Mouse (Mus musculus): ENCODE results near the gene Fem1a. TPM values are rescaled to one million over a fixed set of nuclear protein-coding genes. Genes with fewer than 3 reads are reported as not detected.

Gene Fem1a
- total RNA-seq, 2 experiments from 2014 or later, result 36.4 to 37.1 TPM

DNA sequence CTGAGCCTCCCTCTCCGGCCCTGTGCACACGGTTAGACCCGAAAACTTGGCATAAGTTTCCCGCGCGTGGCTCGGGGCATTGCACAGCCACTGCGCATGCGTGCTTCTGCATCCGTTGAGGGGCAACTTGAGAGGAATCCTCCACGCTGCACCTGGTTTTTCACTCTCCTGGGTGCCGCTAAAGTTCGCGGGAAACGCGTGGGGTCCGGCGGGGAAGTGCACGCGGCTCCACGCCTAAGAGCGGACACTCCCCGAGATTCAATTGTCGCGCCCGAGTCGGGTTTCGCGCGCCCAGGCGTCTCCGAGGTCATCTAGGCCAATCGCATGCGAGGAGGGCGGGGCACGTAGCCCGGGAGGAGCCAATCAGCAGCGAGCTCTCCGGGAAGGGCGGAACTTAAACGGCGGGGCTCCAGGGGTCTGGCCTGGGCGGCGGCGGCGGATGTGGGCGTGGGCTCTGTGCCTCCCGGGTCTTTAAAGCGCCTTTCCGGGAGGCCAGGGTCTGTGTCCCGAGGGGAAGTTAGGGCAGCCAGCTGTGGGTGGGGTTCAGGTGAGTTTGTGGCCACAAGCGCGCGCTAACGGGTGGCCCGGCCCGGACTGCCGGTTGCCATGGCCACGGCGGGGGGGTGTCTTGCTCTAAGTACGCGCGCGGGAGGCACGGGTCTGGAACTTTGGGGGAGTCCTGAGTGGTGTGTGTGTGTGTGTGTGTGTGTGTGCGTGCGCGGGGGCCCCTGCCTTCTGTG, 47.4 kb downstream of the Fem1a start:
- TF ChIP-seq CTCF (conservative IDR thresholded peaks at IDR 0.05), result peak; percentile 16
- DNase-seq (ENCODE audit: low spot score in 2 of 2), result peak; percentile 91 to 92
- H3K27ac ChIP-seq, result no peak overlapping the region
- peak overlapping the region; percentile 68 for H3K4me3 ChIP-seq

DNA sequence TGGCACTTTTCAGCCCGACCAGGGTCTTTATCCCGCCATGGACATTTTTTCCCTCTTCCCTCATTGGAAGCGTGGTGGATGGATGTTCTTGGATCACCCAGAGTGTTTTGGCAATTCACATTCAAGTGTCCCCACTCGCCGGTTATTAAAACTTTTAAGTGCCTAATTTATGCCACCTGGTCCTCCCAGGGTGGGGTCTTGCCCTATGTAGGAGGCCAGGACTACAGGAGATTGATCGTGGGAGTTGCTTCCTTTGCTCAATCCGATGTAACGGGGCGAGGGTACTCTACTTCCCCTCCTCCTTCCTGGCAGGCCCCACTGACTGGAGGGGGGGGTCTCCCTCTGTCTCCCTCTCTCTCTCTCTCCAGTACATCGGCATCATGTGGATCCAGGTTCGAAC, 48.1 kb downstream of the Fem1a start:
- no peak for DNase-seq (ENCODE audit: low spot score in 2 of 2)
- peak overlapping the region; percentile 68; the same call in 1 of the 2 replicates for H3K4me3 ChIP-seq
- no peak overlapping the region for H3K27ac ChIP-seq
- TF ChIP-seq CTCF (conservative IDR thresholded peaks at IDR 0.05), result no peak

DNA sequence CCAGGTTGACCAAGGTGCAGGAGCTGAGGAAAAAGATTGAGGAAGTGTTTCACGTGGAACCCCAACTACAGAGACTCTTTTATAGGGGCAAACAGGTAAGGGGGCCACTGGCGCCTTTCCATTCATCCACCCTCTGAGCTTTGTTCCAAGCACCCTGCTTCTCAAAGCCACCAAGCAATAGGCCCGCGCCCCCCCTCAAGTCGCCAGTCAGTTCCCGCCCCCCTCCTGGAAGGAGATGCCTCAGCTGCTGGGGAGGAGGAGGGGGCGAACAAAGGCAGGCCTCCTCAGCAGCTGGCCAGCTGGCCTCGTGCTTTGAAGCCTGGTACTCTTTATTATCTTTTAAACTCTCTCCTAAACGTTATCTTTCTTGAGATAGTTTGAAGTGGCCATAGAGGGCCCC, 48.5 kb downstream of the Fem1a start:
- Histone ChIP-seq H3K4me3 (no peak overlapping the region), H3K27ac (no peak overlapping the region)
- DNase-seq (ENCODE audit: low spot score in 2 of 2), result no peak
- no peak for TF ChIP-seq CTCF (conservative IDR thresholded peaks at IDR 0.05)

DNA sequence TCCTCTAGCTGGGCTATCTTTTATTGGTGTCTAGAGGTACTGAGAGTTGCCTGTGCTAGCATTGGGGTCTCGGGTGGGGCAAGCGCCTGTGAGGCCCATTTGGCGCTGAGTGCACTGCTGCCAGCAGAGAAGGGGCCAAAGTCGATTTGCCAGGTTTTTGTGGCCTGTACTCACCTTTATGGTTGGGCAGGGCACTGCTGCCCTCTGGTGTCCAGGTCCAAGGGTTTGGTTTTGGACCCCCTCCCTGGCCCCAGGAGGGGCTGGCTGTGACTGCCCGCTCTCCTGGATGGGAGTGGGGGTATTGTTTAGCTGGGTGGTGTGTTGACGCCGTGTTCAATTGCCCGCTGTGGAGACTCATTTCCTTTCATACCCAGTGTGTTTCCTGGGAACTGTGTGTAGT, 49.2 kb downstream of the Fem1a start:
- peak; percentile 60 for TF ChIP-seq CTCF (conservative IDR thresholded peaks at IDR 0.05)
- DNase-seq (ENCODE audit: low spot score in 2 of 2), result no peak
- Histone ChIP-seq H3K27ac (no peak overlapping the region), H3K4me3 (no peak overlapping the region)

DNA sequence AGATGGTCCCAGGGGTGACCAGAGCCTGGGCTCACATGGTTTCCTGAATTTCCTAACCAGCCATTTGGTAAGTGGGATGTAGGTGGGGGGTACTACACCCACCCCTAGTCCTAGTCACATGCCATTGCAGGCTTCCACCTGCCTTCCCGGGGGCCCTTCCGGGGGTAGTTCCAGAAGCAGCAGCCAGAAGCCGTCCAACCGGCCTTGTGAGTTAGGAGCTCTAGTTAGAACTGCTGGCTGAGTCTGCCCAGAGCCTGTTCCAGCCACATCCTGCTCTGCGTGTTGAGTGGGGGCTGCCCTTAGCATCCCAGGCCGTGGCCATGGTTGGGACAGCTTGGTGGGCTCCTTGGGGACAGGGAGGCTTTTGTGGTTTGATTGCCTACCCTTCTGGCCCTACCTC, 51.5 kb downstream of the Fem1a start:
- no peak overlapping the region for H3K4me3 ChIP-seq
- DNase-seq (ENCODE audit: low spot score in 2 of 2), result no peak
- no peak overlapping the region for H3K27ac ChIP-seq
- no peak for TF ChIP-seq CTCF (conservative IDR thresholded peaks at IDR 0.05)

DNA sequence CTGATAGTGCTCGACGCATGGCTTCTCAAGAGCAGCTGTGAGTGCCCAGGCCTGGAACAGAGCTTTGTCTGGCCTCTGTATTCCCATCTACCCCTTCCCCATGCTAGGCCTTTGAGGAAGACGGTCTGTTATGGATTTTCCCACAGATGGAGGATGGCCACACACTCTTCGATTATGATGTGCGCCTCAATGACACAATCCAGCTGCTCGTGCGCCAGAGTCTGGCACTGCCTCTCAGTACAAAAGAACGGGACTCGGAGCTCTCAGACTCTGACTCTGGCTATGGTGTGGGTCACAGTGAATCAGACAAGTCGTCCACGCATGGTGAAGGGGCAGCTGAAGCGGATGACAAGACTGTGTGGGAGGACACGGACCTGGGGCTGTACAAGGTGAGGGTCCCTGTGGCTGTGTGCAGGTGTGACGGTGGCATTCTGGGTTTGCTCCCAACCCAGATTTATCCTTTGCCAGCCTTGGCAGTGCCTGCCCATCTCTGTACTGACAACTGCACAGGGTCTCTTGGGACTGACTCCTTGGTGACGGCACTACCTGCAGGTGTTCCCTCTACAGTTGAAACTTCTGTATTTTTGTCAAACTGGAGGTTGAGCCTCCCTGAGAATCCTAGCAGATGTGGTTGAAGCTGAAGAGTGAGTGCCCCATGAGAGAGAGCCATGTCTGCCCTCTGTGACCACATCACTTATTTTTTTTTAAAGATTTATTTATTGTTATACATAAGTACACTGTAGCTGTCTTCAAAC, 52.8 kb downstream of the Fem1a start:
- TF ChIP-seq CTCF (conservative IDR thresholded peaks at IDR 0.05), result no peak; the same call in 1 of the 2 replicates
- DNase-seq (ENCODE audit: low spot score in 2 of 2), result no peak
- no peak overlapping the region for H3K4me3 ChIP-seq
- H3K27ac ChIP-seq, result no peak overlapping the region

Small RNAs within 50 kb of the gene (microRNA-seq; reads per million reads assigned to microRNA genes)
- 1,976 to 2,331 reads per million in 2 experiments for gene Mir7b

Other genes with a start within 250 kb of the Fem1a start
- gene Sh3gl1, start 220.2 kb upstream of the Fem1a start, total RNA-seq (2021), result 10 to 100 TPM; 63.0 to 69.7 TPM
- gene Chaf1a, start 216.4 kb upstream of the Fem1a start, total RNA-seq (2021), result 1 to 10 TPM; 2.7 to 3.3 TPM
- 10 to 100 TPM; 82.9 to 89.3 TPM for gene Ubxn6, start 181.8 kb upstream of the Fem1a start, total RNA-seq (2021)
- 100 to 1,000 TPM; 122 to 135 TPM for gene Hdgfl2, start 177.2 kb upstream of the Fem1a start, total RNA-seq (2021)
- 10 to 100 TPM in 1 of 2 experiments, 1 to 10 TPM in 1; 7.5 to 10.1 TPM for gene Plin4, start 147.0 kb upstream of the Fem1a start, total RNA-seq (2021)
- under 1 TPM; 0.54 to 0.76 TPM for gene Plin5, start 139.2 kb upstream of the Fem1a start, total RNA-seq (2021)
- 1 to 10 TPM in 1 of 2 experiments, under 1 TPM in 1; 0.77 to 1.6 TPM for gene Lrg1, start 134.8 kb upstream of the Fem1a start, total RNA-seq (2021)
- 100 to 1,000 TPM; 125 to 133 TPM for gene Sema6b, start 116.5 kb upstream of the Fem1a start, total RNA-seq (2021)
- gene Tnfaip8l1, start 94.3 kb upstream of the Fem1a start, total RNA-seq (2021), result 1 to 10 TPM; 5.4 to 7.0 TPM
- 10 to 100 TPM; 40.6 to 41.1 TPM for gene Mydgf, start 72.9 kb upstream of the Fem1a start, total RNA-seq (2021)
- 10 to 100 TPM; 65.3 to 66.1 TPM for gene Dpp9, start 37.9 kb upstream of the Fem1a start, total RNA-seq (2021)
- 1 to 10 TPM; 6.1 to 7.1 TPM for gene Ticam1, start 20.0 kb downstream of the Fem1a start, total RNA-seq (2021)
- gene Plin3, start 36.1 kb downstream of the Fem1a start, total RNA-seq (2021), result 10 to 100 TPM; 16.8 to 17.2 TPM
- gene Arrdc5, start 43.5 kb downstream of the Fem1a start, total RNA-seq (2021), result not detected
- 1 to 10 TPM; 1.7 to 2.1 TPM for gene Uhrf1, start 46.5 kb downstream of the Fem1a start, total RNA-seq (2021)
- 10 to 100 TPM; 87.8 to 96.3 TPM for gene Kdm4b, start 69.3 kb downstream of the Fem1a start, total RNA-seq (2021)
- gene Ptprs, start 219.7 kb downstream of the Fem1a start, total RNA-seq (2021), result 100 to 1,000 TPM; 666 to 670 TPM